In genomic region chr3:96198181-96198580, GRCm38 (mm10) we compare ENCODE assay signal across 8 mouse cellular contexts. TPM values are rescaled to one million over a fixed set of nuclear protein-coding genes. Genes with fewer than 3 reads are reported as not detected.
A peak's percentile ranks its signal among the peaks of the same experiment; 100 is the strongest.
DNase-seq lines count a peak whose midpoint lies in the region; ATAC-seq and TF ChIP-seq lines count a peak whose summit lies in the region.

No protein-coding gene starts in this region.

- H3K9ac ChIP-seq in intestine, embryonic 15.5 days: peak overlapping the region; percentile 18; the same call in 1 of the 2 replicates

- peaks cover 28% of the 10 kb centered on the region for H3K4me1 ChIP-seq in embryonic facial prominence, embryonic 10.5 days
- H3K4me1 ChIP-seq in intestine, embryonic 15.5 days (replicated peaks): peaks cover 6% of the 10 kb centered on the region
- peaks cover 21% of the 10 kb centered on the region for H3K4me1 ChIP-seq in midbrain, embryonic 10.5 days
- no peaks in the 10 kb centered on the region; the same call in 1 of the 2 replicates for H3K4me1 ChIP-seq in cerebellum, adult 2 months (ENCODE audit: control insufficient read depth, insufficient read depth, low read length)

- TF ChIP-seq CTCF in cerebellum, adult 2 months (IDR thresholded peaks at IDR 0.05; ENCODE audit: borderline replicate concordance, insufficient read depth, low read depth, low read length): no peak

- no peak for TF ChIP-seq POLR2A in cerebellum, adult 2 months (IDR thresholded peaks at IDR 0.05; ENCODE audit: borderline replicate concordance, insufficient read depth, low read length)

- peak overlapping the region; percentile 97 for H3K27ac ChIP-seq in embryonic facial prominence, embryonic 10.5 days (replicated peaks)
- H3K27ac ChIP-seq in intestine, embryonic 15.5 days: peak overlapping the region; percentile 19
- H3K27ac ChIP-seq in midbrain, embryonic 10.5 days (replicated peaks): peak overlapping the region; percentile 97
- no peak overlapping the region for H3K27ac ChIP-seq in cerebellum, adult 2 months (ENCODE audit: insufficient read depth, low read length)

- H3K36me3 ChIP-seq in embryonic facial prominence, embryonic 10.5 days (replicated peaks): peaks cover 8% of the 10 kb centered on the region
- no peaks in the 10 kb centered on the region for H3K36me3 ChIP-seq in intestine, embryonic 15.5 days
- peaks cover 11% of the 10 kb centered on the region for H3K36me3 ChIP-seq in midbrain, embryonic 10.5 days

- peak overlapping the region; percentile 95 for H3K4me2 ChIP-seq in intestine, embryonic 15.5 days (replicated peaks)

- no peaks in the 10 kb centered on the region for H3K9me3 ChIP-seq in embryonic facial prominence, embryonic 10.5 days
- no peaks in the 10 kb centered on the region for H3K9me3 ChIP-seq in intestine, embryonic 15.5 days
- H3K9me3 ChIP-seq in midbrain, embryonic 10.5 days (replicated peaks): 0 out of 2 replicates have a peak, but pooled peaks cover 3% of the 10 kb centered on the region

- peak; percentile 60 to 65 for DNase-seq in spleen, postnatal 36 days (ENCODE audit: low spot score in 2 of 2)
- DNase-seq in spleen, postnatal 10 days (ENCODE audit: low spot score in 2 of 2): no peak
- DNase-seq in embryonic facial prominence, embryonic 10.5 days (ENCODE audit: low spot score): peak; percentile 26
- no peak for DNase-seq in midbrain, embryonic 10.5 days (ENCODE audit: low spot score)
- DNase-seq in yolk sac, embryonic 10.5 days (ENCODE audit: low spot score): peak; percentile 59
- DNase-seq in cerebellum, adult 2 months: no peak

- peak overlapping the region; percentile 74 for H3K4me3 ChIP-seq in embryonic facial prominence, embryonic 10.5 days
- H3K4me3 ChIP-seq in intestine, embryonic 15.5 days (replicated peaks): peak overlapping the region; percentile 61
- peak overlapping the region; percentile 69 for H3K4me3 ChIP-seq in midbrain, embryonic 10.5 days
- no peak overlapping the region for H3K4me3 ChIP-seq in cerebellum, adult 2 months (replicated peaks; ENCODE audit: insufficient read depth, low read depth, low read length)

- H3K27me3 ChIP-seq in embryonic facial prominence, embryonic 10.5 days (replicated peaks; ENCODE audit: low read depth, poor library complexity, severe bottlenecking): peaks cover 13% of the 10 kb centered on the region; the same call in 1 of the 2 replicates
- no peaks in the 10 kb centered on the region for H3K27me3 ChIP-seq in intestine, embryonic 15.5 days (replicated peaks)
- H3K27me3 ChIP-seq in midbrain, embryonic 10.5 days (ENCODE audit: low read depth, poor library complexity, severe bottlenecking): peaks cover 20% of the 10 kb centered on the region; the same call in 1 of the 2 replicates
- H3K27me3 ChIP-seq in cerebellum, adult 2 months (ENCODE audit: control insufficient read depth, insufficient read depth, low read length): no peaks in the 10 kb centered on the region

- WGBS in embryonic facial prominence, embryonic 10.5 days: 6% methylated on average over 6 of the region's 6 CpGs
- WGBS in intestine, embryonic 15.5 days: 4% methylated on average over 6 of the region's 6 CpGs
- WGBS in midbrain, embryonic 10.5 days: 5% methylated on average over 6 of the region's 6 CpGs
- 9% methylated on average over 6 of the region's 6 CpGs for WGBS in cerebellum, adult 2 months

- peak; percentile 42 for ATAC-seq in intestine, embryonic 15.5 days
- ATAC-seq in cerebellum, adult (ENCODE audit: insufficient number of reproducible peaks, low FRiP score, low TSS enrichment): no peak

RNA-seq across cellular contexts. Expression of gene Sv2a, which starts 17.2 kb away (rescaled TPM):
- polyA plus RNA-seq in embryonic facial prominence, embryonic 10.5 days (2016; fragmentation: Nextera tagmentation; extraction: Ambion mirVana): 3.0 and 3.9 TPM in 2 replicates
- polyA plus RNA-seq in intestine, embryonic 15.5 days (2015; fragmentation: Nextera tagmentation; extraction: Ambion mirVana): 6.0 and 7.4 TPM in 2 replicates
- polyA plus RNA-seq in midbrain, embryonic 10.5 days (2016; fragmentation: Nextera tagmentation; extraction: Ambion mirVana): 3.1 and 8.8 TPM in 2 replicates
- 399 and 405 TPM in 2 replicates for polyA plus RNA-seq in cerebellum, adult 2 months (2012; rRNA removed)

RNA-seq across cellular contexts. Expression of gene Bola1, which starts 21.3 kb away (rescaled TPM):
- polyA plus RNA-seq in embryonic facial prominence, embryonic 10.5 days (2016; fragmentation: Nextera tagmentation; extraction: Ambion mirVana): 76.4 and 80.4 TPM in 2 replicates
- 59.5 and 60.7 TPM in 2 replicates for polyA plus RNA-seq in intestine, embryonic 15.5 days (2015; fragmentation: Nextera tagmentation; extraction: Ambion mirVana)
- polyA plus RNA-seq in midbrain, embryonic 10.5 days (2016; fragmentation: Nextera tagmentation; extraction: Ambion mirVana): 86.7 and 92.8 TPM in 2 replicates
- polyA plus RNA-seq in cerebellum, adult 2 months (2012; rRNA removed): 47.0 and 47.8 TPM in 2 replicates

RNA-seq across cellular contexts. Expression of gene Hist2h2ab, which starts 21.5 kb away (rescaled TPM):
- 0.92 and 1.4 TPM in 2 replicates for polyA plus RNA-seq in embryonic facial prominence, embryonic 10.5 days (2016; fragmentation: Nextera tagmentation; extraction: Ambion mirVana)
- polyA plus RNA-seq in intestine, embryonic 15.5 days (2015; fragmentation: Nextera tagmentation; extraction: Ambion mirVana): 1.1 and 1.6 TPM in 2 replicates
- 0.98 TPM in 1 of 2 replicates, not detected in the other for polyA plus RNA-seq in midbrain, embryonic 10.5 days (2016; fragmentation: Nextera tagmentation; extraction: Ambion mirVana)
- polyA plus RNA-seq in cerebellum, adult 2 months (2012; rRNA removed): 2.0 and 3.5 TPM in 2 replicates

RNA-seq across cellular contexts. Expression of gene Hist2h2ac, which starts 22.5 kb away (rescaled TPM):
- 11.7 and 12.5 TPM in 2 replicates for polyA plus RNA-seq in embryonic facial prominence, embryonic 10.5 days (2016; fragmentation: Nextera tagmentation; extraction: Ambion mirVana)
- 7.6 and 11.1 TPM in 2 replicates for polyA plus RNA-seq in intestine, embryonic 15.5 days (2015; fragmentation: Nextera tagmentation; extraction: Ambion mirVana)
- polyA plus RNA-seq in midbrain, embryonic 10.5 days (2016; fragmentation: Nextera tagmentation; extraction: Ambion mirVana): 7.3 and 17.2 TPM in 2 replicates
- 2.2 and 4.8 TPM in 2 replicates for polyA plus RNA-seq in cerebellum, adult 2 months (2012; rRNA removed)

RNA-seq across cellular contexts. Expression of gene Hist2h2be, which starts 22.7 kb away (rescaled TPM):
- 6.4 and 7.8 TPM in 2 replicates for polyA plus RNA-seq in embryonic facial prominence, embryonic 10.5 days (2016; fragmentation: Nextera tagmentation; extraction: Ambion mirVana)
- 5.7 and 7.1 TPM in 2 replicates for polyA plus RNA-seq in intestine, embryonic 15.5 days (2015; fragmentation: Nextera tagmentation; extraction: Ambion mirVana)
- polyA plus RNA-seq in midbrain, embryonic 10.5 days (2016; fragmentation: Nextera tagmentation; extraction: Ambion mirVana): 11.5 and 11.9 TPM in 2 replicates
- polyA plus RNA-seq in cerebellum, adult 2 months (2012; rRNA removed): 8.0 and 9.3 TPM in 2 replicates

Comparison
In these comparisons a context has a peak if more than half of its experiments do, and no peak if none do; other contexts are left out.
1. DNase-seq: peak in spleen, postnatal 36 days (2 of 2), embryonic facial prominence, embryonic 10.5 days (single experiment) and yolk sac, embryonic 10.5 days (single experiment); none in spleen, postnatal 10 days (0 of 2), midbrain, embryonic 10.5 days (single experiment) and cerebellum, adult 2 months (0 of 2).
2. RNA of gene Sv2a, which starts 17.2 kb away (polyA plus RNA-seq): 399 to 405 TPM in cerebellum, adult 2 months; 6.0 to 7.4 TPM in intestine, embryonic 15.5 days, 3.0 to 3.9 TPM in embryonic facial prominence, embryonic 10.5 days and 3.1 to 8.8 TPM in midbrain, embryonic 10.5 days; every median in the first group is over 10 times any median in the second.